In genomic region chr7:51913292-51914050, GRCm38 (mm10) we compare ENCODE assay signal across 8 mouse cellular contexts. TPM values are rescaled to one million over a fixed set of nuclear protein-coding genes. Genes with fewer than 3 reads are reported as not detected.
DNase-seq lines count a peak whose midpoint lies in the region; ATAC-seq and TF ChIP-seq lines count a peak whose summit lies in the region.

No protein-coding gene starts in this region.

- no peak overlapping the region for H3K4me3 ChIP-seq in forebrain, embryonic 15.5 days
- H3K4me3 ChIP-seq in forebrain, embryonic 11.5 days (ENCODE audit: low read depth, low read length): no peak overlapping the region
- no peak overlapping the region for H3K4me3 ChIP-seq in forebrain, embryonic 16.5 days (replicated peaks; ENCODE audit: low read length)
- no peak overlapping the region for H3K4me3 ChIP-seq in intestine, postnatal 0 days (ENCODE audit: low read depth, low read length)
- H3K4me3 ChIP-seq in midbrain, embryonic 11.5 days (ENCODE audit: low read depth, low read length): no peak overlapping the region
- H3K4me3 ChIP-seq in hindbrain, embryonic 13.5 days: no peak overlapping the region

- no peak overlapping the region for H3K4me2 ChIP-seq in forebrain, embryonic 15.5 days (replicated peaks)
- no peak overlapping the region for H3K4me2 ChIP-seq in forebrain, embryonic 11.5 days (ENCODE audit: low read depth, low read length, severe bottlenecking)
- no peak overlapping the region for H3K4me2 ChIP-seq in forebrain, embryonic 16.5 days (ENCODE audit: low read length)
- H3K4me2 ChIP-seq in intestine, postnatal 0 days (replicated peaks; ENCODE audit: low read depth): no peak overlapping the region
- no peak overlapping the region for H3K4me2 ChIP-seq in midbrain, embryonic 11.5 days
- H3K4me2 ChIP-seq in hindbrain, embryonic 13.5 days: no peak overlapping the region

- 87% methylated on average over 3 of the region's 3 CpGs for WGBS in forebrain, embryonic 15.5 days
- 87% methylated on average over 3 of the region's 3 CpGs for WGBS in forebrain, embryonic 11.5 days
- 86% methylated on average over 3 of the region's 3 CpGs for WGBS in forebrain, embryonic 16.5 days
- WGBS in intestine, postnatal 0 days: 73% methylated on average over 3 of the region's 3 CpGs
- 90% methylated on average over 3 of the region's 3 CpGs for WGBS in midbrain, embryonic 11.5 days
- WGBS in hindbrain, embryonic 13.5 days: 92% methylated on average over 3 of the region's 3 CpGs

- H3K9ac ChIP-seq in forebrain, embryonic 15.5 days (replicated peaks): no peak overlapping the region
- H3K9ac ChIP-seq in forebrain, embryonic 11.5 days (ENCODE audit: low read length): no peak overlapping the region
- H3K9ac ChIP-seq in forebrain, embryonic 16.5 days (replicated peaks; ENCODE audit: low read depth, low read length): no peak overlapping the region
- no peak overlapping the region for H3K9ac ChIP-seq in intestine, postnatal 0 days (ENCODE audit: low read depth, low read length)
- no peak overlapping the region for H3K9ac ChIP-seq in midbrain, embryonic 11.5 days (ENCODE audit: low read length)
- no peak overlapping the region for H3K9ac ChIP-seq in hindbrain, embryonic 13.5 days

- no peaks in the 10 kb centered on the region for H3K36me3 ChIP-seq in forebrain, embryonic 15.5 days
- H3K36me3 ChIP-seq in forebrain, embryonic 11.5 days (ENCODE audit: control insufficient read depth, insufficient read depth, low read length): no peaks in the 10 kb centered on the region
- no peaks in the 10 kb centered on the region for H3K36me3 ChIP-seq in forebrain, embryonic 16.5 days (ENCODE audit: control insufficient read depth, insufficient read depth)
- no peaks in the 10 kb centered on the region for H3K36me3 ChIP-seq in intestine, postnatal 0 days (ENCODE audit: control insufficient read depth, insufficient read depth)
- no peaks in the 10 kb centered on the region for H3K36me3 ChIP-seq in midbrain, embryonic 11.5 days (ENCODE audit: control insufficient read depth, insufficient read depth, low read length)
- H3K36me3 ChIP-seq in hindbrain, embryonic 13.5 days: no peaks in the 10 kb centered on the region

- no peak for DNase-seq in forebrain, embryonic 11.5 days (ENCODE audit: low spot score)
- no peak for DNase-seq in midbrain, embryonic 11.5 days (ENCODE audit: low spot score, missing footprints)
- DNase-seq in yolk sac, embryonic 10.5 days (ENCODE audit: low spot score): no peak

- H3K27me3 ChIP-seq in forebrain, embryonic 15.5 days: no peaks in the 10 kb centered on the region
- no peaks in the 10 kb centered on the region for H3K27me3 ChIP-seq in forebrain, embryonic 11.5 days (ENCODE audit: control insufficient read depth, insufficient read depth, low read length)
- H3K27me3 ChIP-seq in forebrain, embryonic 16.5 days (replicated peaks; ENCODE audit: control insufficient read depth, insufficient read depth, low read length): no peaks in the 10 kb centered on the region
- H3K27me3 ChIP-seq in intestine, postnatal 0 days (replicated peaks; ENCODE audit: control insufficient read depth, insufficient read depth, low read length): no peaks in the 10 kb centered on the region
- no peaks in the 10 kb centered on the region for H3K27me3 ChIP-seq in midbrain, embryonic 11.5 days (ENCODE audit: control insufficient read depth, insufficient read depth, low read length)
- H3K27me3 ChIP-seq in hindbrain, embryonic 13.5 days: no peaks in the 10 kb centered on the region

- no peaks in the 10 kb centered on the region for H3K9me3 ChIP-seq in forebrain, embryonic 15.5 days
- H3K9me3 ChIP-seq in forebrain, embryonic 11.5 days (ENCODE audit: control insufficient read depth, low read length): no peaks in the 10 kb centered on the region
- H3K9me3 ChIP-seq in forebrain, embryonic 16.5 days (ENCODE audit: control insufficient read depth, low read length): no peaks in the 10 kb centered on the region
- H3K9me3 ChIP-seq in intestine, postnatal 0 days (ENCODE audit: control insufficient read depth): no peaks in the 10 kb centered on the region
- no peaks in the 10 kb centered on the region for H3K9me3 ChIP-seq in midbrain, embryonic 11.5 days (ENCODE audit: control insufficient read depth, low read length)
- no peaks in the 10 kb centered on the region for H3K9me3 ChIP-seq in hindbrain, embryonic 13.5 days

- no peak overlapping the region for H3K27ac ChIP-seq in forebrain, embryonic 15.5 days (replicated peaks)
- no peak overlapping the region for H3K27ac ChIP-seq in forebrain, embryonic 11.5 days (ENCODE audit: low read depth, low read length)
- no peak overlapping the region for H3K27ac ChIP-seq in forebrain, embryonic 16.5 days (ENCODE audit: low read length)
- H3K27ac ChIP-seq in intestine, postnatal 0 days (ENCODE audit: low read depth, low read length): peak overlapping the region; percentile 28; the same call in 1 of the 2 replicates
- no peak overlapping the region for H3K27ac ChIP-seq in midbrain, embryonic 11.5 days (ENCODE audit: low read depth, low read length)
- no peak overlapping the region for H3K27ac ChIP-seq in hindbrain, embryonic 13.5 days

- 0 out of 2 replicates have a peak, but pooled peaks have one; percentile 35 for ATAC-seq in forebrain, embryonic 15.5 days (replicated peaks)
- no peak for ATAC-seq in forebrain, embryonic 11.5 days (replicated peaks; ENCODE audit: low FRiP score)
- peak; percentile 84 for ATAC-seq in CD4-positive, CD25-positive, alpha-beta regulatory T cell, adult 4 months
- peak; percentile 26; the same call in 1 of the 2 replicates for ATAC-seq in forebrain, embryonic 16.5 days
- peak; percentile 65 for ATAC-seq in intestine, postnatal 0 days
- no peak for ATAC-seq in midbrain, embryonic 11.5 days (ENCODE audit: low FRiP score)
- ATAC-seq in hindbrain, embryonic 13.5 days (ENCODE audit: low FRiP score): no peak

- no peak for TF ChIP-seq CTCF in intestine, postnatal 0 days (IDR thresholded peaks at IDR 0.05; ENCODE audit: low read depth)

- 0 out of 2 replicates have a peak, but pooled peaks cover 8% of the 10 kb centered on the region for H3K4me1 ChIP-seq in forebrain, embryonic 15.5 days
- H3K4me1 ChIP-seq in forebrain, embryonic 11.5 days (replicated peaks; ENCODE audit: control insufficient read depth, insufficient read depth, low read length): no peaks in the 10 kb centered on the region
- peaks cover 6% of the 10 kb centered on the region for H3K4me1 ChIP-seq in forebrain, embryonic 16.5 days (replicated peaks; ENCODE audit: control insufficient read depth, insufficient read depth, low read length)
- peaks cover 11% of the 10 kb centered on the region for H3K4me1 ChIP-seq in intestine, postnatal 0 days (replicated peaks; ENCODE audit: control insufficient read depth, insufficient read depth, low read length)
- no peaks in the 10 kb centered on the region for H3K4me1 ChIP-seq in midbrain, embryonic 11.5 days (ENCODE audit: control insufficient read depth, insufficient read depth, low read length)
- H3K4me1 ChIP-seq in hindbrain, embryonic 13.5 days (replicated peaks): no peaks in the 10 kb centered on the region

RNA-seq across cellular contexts. Expression of gene Fancf, which starts 51.4 kb away (rescaled TPM):
- polyA plus RNA-seq in forebrain, embryonic 15.5 days (2015; fragmentation: Nextera tagmentation; extraction: Ambion mirVana): 11.2 and 11.8 TPM in 2 replicates
- 15.5 and 15.7 TPM in 2 replicates for polyA plus RNA-seq in forebrain, embryonic 11.5 days (2014; fragmentation: Nextera tagmentation; extraction: Ambion mirVana)
- 1 to 10 TPM in 1 of 2 experiments, under 1 TPM in 1; 0.73 to 1.5 TPM for polyA plus RNA-seq in CD4-positive, CD25-positive, alpha-beta regulatory T cell, adult 4 months (2017; shearing (Covaris generic))
- 8.5 and 9.4 TPM in 2 replicates for polyA plus RNA-seq in forebrain, embryonic 16.5 days (2015; fragmentation: Nextera tagmentation; extraction: Ambion mirVana)
- 5.9 and 6.0 TPM in 2 replicates for polyA plus RNA-seq in intestine, postnatal 0 days (2015; fragmentation: Nextera tagmentation; extraction: Ambion mirVana)
- 14.3 and 14.4 TPM in 2 replicates for polyA plus RNA-seq in midbrain, embryonic 11.5 days (2014; fragmentation: Nextera tagmentation; extraction: Ambion mirVana)
- polyA plus RNA-seq in hindbrain, embryonic 13.5 days (2015; fragmentation: Nextera tagmentation; extraction: Ambion mirVana): 6.4 and 7.5 TPM in 2 replicates

RNA-seq across cellular contexts. Expression of gene Gas2, which starts 51.7 kb away (rescaled TPM):
- polyA plus RNA-seq in forebrain, embryonic 15.5 days (2015; fragmentation: Nextera tagmentation; extraction: Ambion mirVana): 15.5 and 19.7 TPM in 2 replicates
- 33.3 and 34.0 TPM in 2 replicates for polyA plus RNA-seq in forebrain, embryonic 11.5 days (2014; fragmentation: Nextera tagmentation; extraction: Ambion mirVana)
- 1 to 10 TPM; 2.1 to 2.3 TPM for polyA plus RNA-seq in CD4-positive, CD25-positive, alpha-beta regulatory T cell, adult 4 months (2017; shearing (Covaris generic))
- polyA plus RNA-seq in forebrain, embryonic 16.5 days (2015; fragmentation: Nextera tagmentation; extraction: Ambion mirVana): 15.8 and 17.8 TPM in 2 replicates
- polyA plus RNA-seq in intestine, postnatal 0 days (2015; fragmentation: Nextera tagmentation; extraction: Ambion mirVana): 5.3 and 6.3 TPM in 2 replicates
- 33.5 and 34.1 TPM in 2 replicates for polyA plus RNA-seq in midbrain, embryonic 11.5 days (2014; fragmentation: Nextera tagmentation; extraction: Ambion mirVana)
- polyA plus RNA-seq in hindbrain, embryonic 13.5 days (2015; fragmentation: Nextera tagmentation; extraction: Ambion mirVana): 13.0 and 16.6 TPM in 2 replicates

Comparison
In these comparisons a context has a peak if more than half of its experiments do, and no peak if none do; other contexts are left out.
1. ATAC-seq: peak in forebrain, embryonic 15.5 days (single experiment), CD4-positive, CD25-positive, alpha-beta regulatory T cell, adult 4 months (single experiment), forebrain, embryonic 16.5 days (single experiment) and intestine, postnatal 0 days (single experiment); none in forebrain, embryonic 11.5 days (single experiment), midbrain, embryonic 11.5 days (single experiment) and hindbrain, embryonic 13.5 days (single experiment).